Mouse (Mus musculus) brain, embryonic 14.5 days (tissue): Measurements from ENCODE around the gene Comt. TPM values are rescaled to one million over a fixed set of nuclear protein-coding genes. Genes with fewer than 3 reads are reported as not detected.
A peak's percentile ranks its signal among the peaks of the same experiment; 100 is the strongest.

Source experiments
- DNase-seq: peaks from one replicate; pipeline ENCODE4 v3.0.0-alpha.2; 2011; ENCODE audit warnings: low read depth
- CTCF ChIP-seq: fragments of 200-500 bp; IDR thresholded peaks from 2 replicates; pipeline ENCODE4 v1.5.1; 2012; ENCODE audit warnings: inconsistent platforms, mild to moderate bottlenecking, moderate library complexity, borderline replicate concordance; ENCODE audit not compliant: insufficient read depth, insufficient read length; ENCODE audit errors: extremely low read depth
- POLR2A ChIP-seq: fragments of 200-500 bp; IDR thresholded peaks from 2 replicates; pipeline ENCODE4 v1.6.1; 2012; ENCODE audit warnings: mild to moderate bottlenecking, inconsistent platforms, borderline replicate concordance; ENCODE audit not compliant: poor library complexity, insufficient read depth, insufficient read length, severe bottlenecking; ENCODE audit errors: extremely low read depth
- polyA plus RNA-seq: library from polyadenylated mRNA; depleted of rRNA; stranded (reverse); fragments of >200 nt; gene quantifications from 2 replicates; pipeline ENCODE4 v1.2.3, GENCODE M21; 2012

The Comt gene
- polyA plus RNA-seq, 1 experiment: 73.8 TPM

DNA sequence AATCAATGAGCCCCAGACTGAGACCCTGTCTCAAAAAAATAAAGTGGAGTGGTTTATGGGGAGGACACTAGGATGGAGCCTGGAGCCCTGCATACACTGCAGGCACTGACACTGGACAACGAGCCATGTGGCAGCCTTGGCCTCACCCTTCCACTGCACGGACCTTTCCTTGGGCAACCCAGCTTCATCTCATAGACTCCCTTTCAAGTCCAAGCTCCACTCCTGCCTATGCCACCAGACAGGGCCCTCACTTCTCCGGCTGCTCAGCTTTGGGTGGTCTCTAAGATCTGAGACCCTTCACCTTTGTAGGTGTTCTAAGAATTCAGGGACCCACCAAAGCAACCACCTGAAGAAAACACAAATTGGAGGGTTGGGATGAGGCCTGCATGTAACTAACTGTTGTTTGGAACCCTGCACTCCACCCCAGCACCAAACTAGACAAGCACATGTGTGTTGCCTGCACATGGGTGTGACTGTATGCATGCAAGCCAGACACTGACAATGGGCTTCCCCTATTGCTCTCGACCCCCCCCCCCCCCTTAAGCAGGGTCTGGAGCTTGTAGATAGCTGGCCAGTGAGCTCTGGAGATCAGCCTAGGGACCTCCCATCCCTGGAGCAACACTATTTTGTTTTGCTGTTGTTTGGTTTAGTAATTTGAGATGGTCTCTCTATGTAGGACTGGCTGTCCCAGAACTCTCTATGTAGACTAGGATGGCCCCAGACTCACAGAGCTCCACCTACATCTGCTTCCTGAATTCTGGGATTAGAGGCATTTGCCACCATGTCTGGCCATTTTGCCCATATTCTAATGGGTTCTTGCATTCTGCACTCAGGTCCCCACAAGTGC, 7.7 kb downstream of the Comt start:
- TF ChIP-seq CTCF (no peak), POLR2A (no peak)
- no peak for DNase-seq

DNA sequence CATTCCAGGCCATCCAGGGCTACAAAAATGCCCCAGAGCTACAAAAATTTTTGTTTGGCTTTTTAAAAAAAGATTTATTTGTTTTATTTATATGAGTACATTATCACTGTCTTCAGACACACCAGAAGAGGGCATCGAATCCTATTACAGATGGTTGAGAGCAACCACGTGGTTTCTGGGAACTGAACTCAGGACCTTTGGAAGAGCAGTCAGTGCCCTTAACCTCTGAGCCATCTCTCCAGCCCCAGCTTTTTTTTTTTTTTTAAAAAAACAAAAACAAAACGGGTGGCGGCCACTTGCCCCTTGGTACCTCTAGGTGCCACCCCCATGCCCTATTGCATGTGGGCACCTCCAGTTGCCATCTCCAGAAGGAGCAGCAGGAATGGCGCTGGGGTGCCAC, 9.2 kb downstream of the Comt start:
- DNase-seq: no peak
- TF ChIP-seq CTCF: no peak
- no peak for TF ChIP-seq POLR2A

DNA sequence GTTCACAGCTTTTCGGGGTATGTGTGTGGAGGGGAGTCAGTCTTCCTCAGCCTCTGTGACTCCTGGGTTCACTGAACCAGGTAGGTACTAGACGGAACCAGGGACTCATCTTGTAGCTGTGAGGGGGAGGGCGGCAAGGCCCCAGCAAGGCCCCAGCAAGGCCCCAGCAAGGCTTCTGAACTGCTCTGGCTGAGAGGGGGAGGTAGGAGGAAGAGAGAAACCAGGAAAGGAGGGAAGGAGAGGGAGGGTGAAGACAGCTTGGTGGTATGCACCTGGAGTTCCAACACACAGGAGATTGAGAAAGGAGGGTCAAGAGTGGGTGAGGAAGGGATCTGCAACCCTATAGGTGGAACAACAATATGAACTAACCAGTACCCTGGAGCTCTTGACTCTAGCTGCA, 9.8 kb downstream of the Comt start:
- TF ChIP-seq POLR2A (no peak), CTCF (no peak)
- no peak for DNase-seq

DNA sequence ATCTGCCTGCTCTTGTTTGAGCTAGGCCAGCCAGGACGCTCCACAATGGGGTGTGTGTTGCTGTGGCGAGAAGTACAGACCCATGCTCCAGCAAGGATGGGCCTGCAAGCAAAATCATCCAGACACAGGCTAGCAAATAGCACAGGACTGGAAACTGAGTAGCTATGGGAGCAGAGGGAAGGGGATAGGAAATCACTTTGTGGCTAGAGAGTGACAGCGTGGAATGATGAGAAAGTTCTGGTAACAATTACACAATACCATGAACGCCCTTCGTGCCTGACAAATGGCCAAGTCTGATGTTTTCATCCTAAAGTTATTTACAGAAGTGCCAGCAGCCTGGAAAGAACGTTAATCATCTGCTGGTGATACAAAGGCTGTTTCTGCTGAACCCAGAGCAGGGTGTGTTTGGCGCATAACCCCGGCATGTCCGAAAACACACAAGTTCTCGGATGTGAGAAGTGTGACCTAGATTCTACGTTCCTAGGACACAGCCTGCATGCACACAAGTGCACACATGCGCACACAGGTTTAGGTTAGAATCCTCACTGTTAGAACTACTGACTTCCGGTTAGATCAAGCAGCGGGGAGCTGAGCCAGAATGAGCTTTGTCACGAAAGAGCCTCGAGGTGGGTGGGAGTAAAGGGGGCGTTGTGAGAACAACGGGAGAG, 10.4 kb downstream of the Comt start:
- DNase-seq: peak; percentile 37
- TF ChIP-seq CTCF: no peak
- TF ChIP-seq POLR2A: no peak

DNA sequence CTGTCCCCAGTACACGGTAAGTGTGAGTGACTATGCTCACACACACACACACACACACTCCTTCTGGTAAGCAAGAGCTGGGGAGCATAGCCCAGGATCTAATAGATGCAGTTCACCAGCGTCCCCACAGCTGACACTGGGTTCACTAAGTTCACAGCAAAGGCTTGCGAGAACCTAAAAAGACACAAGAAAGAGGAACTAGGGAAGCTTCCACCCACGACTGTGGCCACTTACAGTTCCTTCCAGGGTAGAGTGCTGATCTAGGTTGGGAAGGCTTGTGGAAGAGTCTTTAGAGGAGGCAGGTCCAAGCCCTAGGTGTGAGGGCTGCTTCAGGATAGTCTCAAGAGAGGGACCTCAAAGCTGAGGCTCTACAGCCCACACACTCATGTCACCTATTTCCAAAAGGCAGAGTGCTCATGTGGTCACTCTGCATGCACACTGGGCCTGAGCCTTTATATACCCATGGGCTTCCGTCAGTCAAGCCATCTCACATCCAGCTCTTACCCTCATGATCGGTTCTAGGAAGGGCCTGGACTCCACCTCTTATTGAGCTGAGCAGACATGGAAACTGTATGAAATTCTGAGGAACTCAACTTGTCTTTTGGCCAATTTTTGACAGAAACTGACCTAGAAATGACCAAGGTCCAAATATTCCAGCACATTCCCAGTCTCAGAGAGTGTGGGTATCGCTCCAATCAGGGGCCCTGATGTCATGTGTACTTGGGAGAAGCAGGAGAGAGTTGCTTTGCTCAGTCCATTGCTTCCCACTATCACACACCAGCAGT, 13.4 kb downstream of the Comt start:
- TF ChIP-seq CTCF: no peak
- TF ChIP-seq POLR2A: no peak
- no peak for DNase-seq

DNA sequence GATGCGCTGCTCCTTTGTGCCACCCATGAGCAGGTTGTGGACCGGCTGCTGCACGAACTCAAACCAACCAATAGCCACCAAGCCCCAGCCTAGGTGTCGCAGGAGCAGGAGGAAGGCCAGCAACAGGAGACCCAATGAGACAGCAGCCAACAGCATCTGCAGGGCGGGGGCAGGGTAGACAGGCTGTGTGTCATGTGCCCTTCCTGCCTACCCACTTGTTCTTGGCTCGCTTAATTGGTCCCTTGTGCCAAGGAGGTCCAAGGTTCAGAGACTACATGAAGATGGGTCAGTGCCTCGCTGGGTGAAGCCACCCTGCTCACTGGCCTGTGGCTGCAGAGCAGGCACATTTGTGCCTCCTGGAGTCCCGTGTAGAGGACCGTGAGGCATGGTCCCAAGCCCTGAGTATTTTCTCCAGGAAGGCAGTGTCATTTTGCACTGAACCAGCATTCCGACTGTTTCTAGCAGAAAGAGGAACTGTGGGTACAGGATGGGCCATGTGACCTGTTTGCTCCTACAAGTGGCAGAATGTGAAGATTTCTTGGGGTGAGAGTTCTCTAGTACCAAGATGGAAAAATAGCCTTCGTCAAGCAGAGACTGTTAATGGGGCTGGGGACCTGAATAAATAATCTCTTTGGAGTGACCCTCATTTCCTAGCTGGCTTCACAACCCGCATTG, 14.7 kb downstream of the Comt start:
- no peak for DNase-seq
- TF ChIP-seq POLR2A (no peak), CTCF (no peak)

DNA sequence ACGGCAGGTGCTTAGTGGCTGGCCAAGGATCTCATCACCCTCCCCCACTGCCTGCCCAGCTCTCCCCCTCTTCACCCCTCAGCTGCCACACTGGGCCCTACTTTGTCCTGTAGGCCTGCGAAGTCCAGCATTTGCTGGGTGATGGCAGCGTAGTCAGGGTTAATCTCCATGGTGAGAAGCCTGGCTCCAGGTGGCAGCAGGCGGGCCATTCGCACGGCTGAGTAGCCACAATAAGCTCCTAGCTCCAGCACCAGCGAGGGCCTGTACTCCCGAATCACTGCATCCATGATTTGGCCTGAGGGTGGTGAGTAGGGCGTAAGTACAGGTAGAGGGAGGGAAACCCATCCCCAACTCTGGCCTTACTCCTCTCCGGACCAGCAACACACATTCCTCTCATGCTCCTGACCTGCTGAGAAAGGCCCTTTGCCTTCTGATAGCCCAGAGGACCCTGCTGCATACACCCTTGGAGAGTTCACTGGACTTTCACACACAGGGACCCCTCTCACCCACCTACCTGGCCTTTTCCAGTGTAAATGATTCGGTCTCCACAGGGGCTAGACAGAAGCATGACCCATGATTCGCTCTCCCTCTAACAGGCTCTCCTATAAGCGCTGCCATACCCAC, 15.5 kb downstream of the Comt start:
- TF ChIP-seq POLR2A: no peak
- no peak for TF ChIP-seq CTCF

DNA sequence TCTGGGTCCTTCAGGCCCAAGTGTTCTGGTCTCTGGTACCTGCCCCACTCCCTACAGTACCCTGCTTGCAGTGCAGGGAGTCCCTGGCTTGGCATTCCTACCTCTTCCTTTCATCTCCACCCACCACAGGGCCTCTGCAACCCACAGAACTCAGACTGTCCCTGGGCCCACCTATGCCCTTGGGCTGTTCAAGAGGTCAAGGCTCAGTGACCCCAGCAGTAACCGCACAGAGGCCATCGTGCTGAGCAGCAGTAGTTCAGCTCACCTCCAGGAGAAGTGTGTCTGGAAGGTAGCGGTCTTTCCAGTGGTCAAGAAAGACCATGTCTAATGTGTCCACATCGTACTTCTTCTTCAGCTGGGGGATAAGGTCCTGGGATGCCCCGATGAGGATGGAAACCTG, 16.2 kb downstream of the Comt start:
- DNase-seq: no peak
- TF ChIP-seq POLR2A (no peak), CTCF (no peak)

More for the DNA sequence above, 15.5 kb downstream of the Comt start:
- DNase-seq: peak; percentile 66

DNA sequence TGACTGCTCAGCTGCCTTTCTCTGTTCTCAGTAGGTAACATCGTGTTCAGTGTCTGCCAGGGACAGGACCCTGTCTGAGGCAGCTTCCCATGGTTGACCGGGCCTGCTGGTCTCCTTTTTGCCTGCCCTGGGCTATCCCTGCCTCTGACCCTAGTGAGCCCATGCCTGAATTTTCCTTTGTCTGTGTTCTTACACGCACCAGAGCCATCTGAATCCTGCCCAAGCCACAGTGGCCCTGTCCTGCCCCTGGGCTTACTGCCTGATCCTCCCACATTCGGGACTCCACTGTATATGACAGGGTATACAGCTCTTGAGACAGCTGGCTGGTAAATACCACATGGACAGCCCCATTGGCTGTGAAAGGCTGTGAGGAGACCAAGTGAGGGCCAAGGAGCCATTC, 16.9 kb downstream of the Comt start:
- no peak for TF ChIP-seq CTCF
- TF ChIP-seq POLR2A: no peak

DNA sequence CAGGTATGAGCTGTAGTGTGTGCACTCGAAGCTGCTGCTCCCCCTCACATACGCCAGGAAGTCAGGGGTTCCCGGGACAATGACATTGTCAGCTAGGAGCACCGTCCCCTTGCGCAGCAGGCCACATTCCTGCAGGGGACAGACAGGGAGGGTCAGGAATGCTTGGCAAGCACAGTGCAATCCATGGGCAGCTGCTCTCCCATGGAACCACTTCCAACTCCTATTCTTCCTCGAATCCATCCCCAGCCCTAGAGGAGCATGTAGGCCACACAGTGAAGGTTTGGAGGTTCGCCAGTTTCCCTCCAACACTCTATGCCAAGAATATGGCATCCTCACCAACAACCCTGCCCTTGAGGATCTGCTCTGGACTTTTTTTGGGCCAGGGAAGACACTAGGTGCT, 18.7 kb downstream of the Comt start:
- DNase-seq: peak; percentile 69
- no peak for TF ChIP-seq CTCF
- no peak for TF ChIP-seq POLR2A

More for the DNA sequence above, 16.9 kb downstream of the Comt start:
- DNase-seq: no peak

DNA sequence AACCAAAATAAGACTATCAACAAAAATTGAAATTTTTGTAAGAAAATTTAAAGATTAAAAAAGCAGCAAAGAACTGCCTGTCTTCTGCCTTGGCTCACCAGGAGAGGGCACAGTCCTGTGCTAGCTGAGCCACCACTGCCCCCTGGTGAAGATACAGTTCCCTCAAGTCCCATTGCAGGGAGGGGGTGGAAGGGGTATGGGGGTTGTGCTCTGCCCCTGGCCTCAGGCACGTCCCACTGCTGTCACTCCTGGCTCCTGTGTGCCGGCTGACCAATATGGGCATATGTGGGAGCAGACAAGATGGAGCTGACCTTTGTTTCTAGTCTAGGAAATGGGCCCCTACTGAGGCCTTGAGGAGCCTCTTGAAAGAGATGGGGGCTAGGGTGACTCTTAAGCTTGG, 20.4 kb downstream of the Comt start:
- DNase-seq: peak; percentile 77
- TF ChIP-seq CTCF: peak; percentile 76
- no peak for TF ChIP-seq POLR2A

DNA sequence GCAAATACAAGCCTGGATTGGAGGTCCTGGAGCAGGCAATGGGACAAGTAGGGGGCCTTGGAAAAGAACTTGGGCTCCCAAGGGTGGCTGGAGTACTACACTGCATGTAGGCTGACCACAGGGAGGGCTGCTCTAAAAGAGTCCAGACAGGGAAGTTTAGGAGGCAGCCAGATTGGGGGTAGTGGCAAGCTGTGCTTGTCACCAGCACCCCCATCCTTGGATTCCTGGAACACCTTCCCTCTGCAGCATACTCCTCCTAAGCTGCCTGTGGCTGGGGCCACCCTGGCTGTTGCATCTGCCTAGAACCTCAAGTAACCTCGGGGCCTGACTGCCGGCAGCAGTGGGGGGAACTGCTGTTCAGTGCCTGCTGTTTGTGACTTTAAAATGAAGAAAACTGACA, 20.8 kb downstream of the Comt start:
- no peak for TF ChIP-seq POLR2A
- no peak for TF ChIP-seq CTCF
- DNase-seq: no peak
